Mouse (Mus musculus) liver, adult 2 months (tissue): ENCODE measurements around the gene Blvra.
"Not testable (repeated sequence)": the region's sequence is repeated elsewhere in the genome, so short reads cannot be mapped to it uniquely, and the experiment has no call there.

Experiments
- CTCF ChIP-seq: fragments of 200-500 bp; IDR thresholded peaks from 2 replicates; pipeline ENCODE4 v1.5.1; 2011; ENCODE audit warnings: low read depth, low read length, control low read depth
- POLR2A ChIP-seq: fragments of 200-500 bp; IDR thresholded peaks from 2 replicates; pipeline ENCODE4 v1.6.1; 2011; ENCODE audit warnings: low read length, control low read depth; ENCODE audit not compliant: insufficient read depth; ENCODE audit errors: extremely low read depth

DNA sequence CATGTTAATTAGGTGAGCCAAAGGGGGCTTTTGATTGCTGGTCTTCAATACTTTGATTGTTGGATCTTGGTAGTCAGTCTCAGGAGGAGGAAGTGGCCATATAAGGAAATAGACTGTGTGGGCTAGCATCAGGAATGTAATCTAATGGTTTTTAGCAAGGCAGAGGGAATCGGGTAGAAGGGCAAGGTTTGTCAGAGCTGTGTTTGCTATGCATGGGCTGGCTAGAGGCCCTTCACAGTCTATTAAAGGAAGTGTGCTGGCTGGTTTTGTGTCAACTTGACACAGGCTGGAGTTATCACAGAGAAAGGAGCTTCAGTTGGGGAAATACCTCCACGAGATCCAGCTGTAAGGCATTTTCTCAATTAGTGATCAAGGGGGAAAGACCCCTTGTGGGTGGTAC is 8.6 kb downstream of the Blvra start:
- TF ChIP-seq CTCF, POLR2A: not testable (repeated sequence)
